Mouse (Mus musculus): Measurements from ENCODE around the gene Olfr1208. TPM values are rescaled to one million over a fixed set of nuclear protein-coding genes. Genes with fewer than 3 reads are reported as not detected.

Gene Olfr1208
- polyA plus RNA-seq (2014; fragmentation: Illumina TruSeq; extraction: RNeasy Lipid Tissue Mini Kit (QIAGEN cat#74804); ENCODE audit: low read depth, low replicate concordance), result not detected

GRCm38 (mm10) chr2:88902211-88902610 lies at the start of gene Olfr1208:
TSS of gene Olfr1208 (minus strand) at chr2:88902311.

DNA sequence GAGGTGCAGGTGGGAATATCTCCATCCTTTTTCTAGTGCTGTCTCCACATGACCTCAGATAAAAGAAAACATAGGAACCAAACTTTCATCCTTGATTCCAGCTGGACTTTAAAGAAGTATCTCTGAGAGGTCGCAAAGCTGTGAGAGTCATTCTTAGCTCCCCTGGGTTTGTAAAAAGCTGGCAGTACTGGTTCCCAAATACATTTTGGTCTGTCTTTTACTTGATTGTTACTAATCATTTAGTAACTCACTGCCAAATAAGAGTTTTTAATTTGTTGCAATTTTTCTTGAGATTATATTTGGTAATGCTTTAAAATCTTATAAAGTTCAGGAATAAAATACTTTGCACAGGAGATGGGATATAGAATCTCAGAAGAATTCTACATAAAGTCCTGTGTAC lies 35.9 kb upstream of the Olfr1208 start, which contains the start of gene Olfr1211:
TSS of gene Olfr1211 (minus strand) at position 101 of the 400 bp plus-strand sequence.

DNA sequence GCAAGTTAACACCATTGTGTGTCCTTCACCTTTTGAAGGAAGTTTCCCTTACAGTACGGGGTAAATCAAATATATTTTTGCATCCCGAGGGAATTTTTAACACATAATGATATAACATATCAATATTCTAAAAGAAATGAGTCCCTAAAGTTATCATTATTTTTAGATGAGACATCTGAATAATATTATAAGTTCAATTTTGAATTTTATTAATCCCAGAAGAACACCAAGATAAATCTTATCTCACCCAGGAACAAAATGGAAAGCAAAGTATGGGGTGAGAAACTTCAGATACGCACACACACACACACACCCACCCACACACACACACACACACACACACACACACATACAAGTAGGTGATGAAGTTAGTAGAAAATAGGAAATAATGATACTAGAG lies 12.9 kb upstream of the Olfr1208 start, which contains the start of gene Olfr1209:
TSS of gene Olfr1209 (minus strand) at position 101 of the 400 bp plus-strand sequence.

DNA sequence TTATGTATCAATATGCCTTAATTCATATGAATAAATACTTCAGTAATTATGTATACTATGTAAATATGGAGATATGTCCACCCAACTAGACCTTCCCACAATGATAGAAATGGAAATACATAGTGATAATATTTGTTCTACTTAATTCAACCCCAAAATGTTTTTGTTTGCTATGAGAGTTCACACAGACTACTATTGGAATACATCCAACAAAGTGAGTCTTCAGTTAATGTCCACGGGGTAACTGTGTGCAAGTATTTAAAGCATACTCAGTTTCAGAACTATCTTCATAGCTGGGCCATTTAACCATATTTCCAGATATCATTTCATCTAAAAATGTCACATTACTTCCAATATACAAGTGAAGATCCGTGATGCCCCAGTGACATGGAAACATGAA lies 39.2 kb downstream of the Olfr1208 start, which contains the start of gene Olfr1206:
TSS of gene Olfr1206 (plus strand) at position 301 of the 400 bp plus-strand sequence.

DNA sequence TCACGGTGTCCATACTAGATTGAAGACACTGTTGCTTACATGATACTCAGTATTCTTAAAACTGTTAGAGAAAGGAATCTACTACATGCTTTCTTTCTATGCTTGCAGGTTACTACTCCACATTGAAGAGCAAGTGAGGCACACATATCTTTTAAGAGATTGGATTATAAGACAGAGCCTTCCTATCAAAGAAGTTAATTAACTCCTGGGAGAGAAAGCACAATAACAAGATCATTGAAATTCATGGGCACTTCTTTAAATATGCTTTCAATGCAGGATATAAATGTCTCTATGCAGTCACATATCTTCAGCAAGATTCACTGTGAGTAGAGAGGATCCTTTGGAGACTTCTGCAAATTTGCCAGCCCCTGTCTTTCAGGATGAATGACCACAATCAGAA lies 53.1 kb downstream of the Olfr1208 start, which contains the start of gene Olfr1204:
TSS of gene Olfr1204 (plus strand) at position 301 of the 400 bp plus-strand sequence.

Other genes starting within 250 kb of the Olfr1208 start
- gene Olfr1193, start 226.7 kb downstream of the Olfr1208 start, polyA plus RNA-seq (2014; fragmentation: Illumina TruSeq; extraction: RNeasy Lipid Tissue Mini Kit (QIAGEN cat#74804); ENCODE audit: low read depth, low replicate concordance), result 0.24 TPM
- not detected for gene Olfr1195, start 213.1 kb downstream of the Olfr1208 start, polyA plus RNA-seq (2014; fragmentation: Illumina TruSeq; extraction: RNeasy Lipid Tissue Mini Kit (QIAGEN cat#74804); ENCODE audit: low read depth, low replicate concordance)
- not detected for gene Olfr1196, start 197.7 kb downstream of the Olfr1208 start, polyA plus RNA-seq (2014; fragmentation: Illumina TruSeq; extraction: RNeasy Lipid Tissue Mini Kit (QIAGEN cat#74804); ENCODE audit: low read depth, low replicate concordance)
- gene Olfr1197, start 169.9 kb downstream of the Olfr1208 start, polyA plus RNA-seq (2014; fragmentation: Illumina TruSeq; extraction: RNeasy Lipid Tissue Mini Kit (QIAGEN cat#74804); ENCODE audit: low read depth, low replicate concordance), result not detected
- not detected for gene Olfr1198, start 150.9 kb downstream of the Olfr1208 start, polyA plus RNA-seq (2014; fragmentation: Illumina TruSeq; extraction: RNeasy Lipid Tissue Mini Kit (QIAGEN cat#74804); ENCODE audit: low read depth, low replicate concordance)
- gene Olfr1199, start 141.8 kb downstream of the Olfr1208 start, polyA plus RNA-seq (2014; fragmentation: Illumina TruSeq; extraction: RNeasy Lipid Tissue Mini Kit (QIAGEN cat#74804); ENCODE audit: low read depth, low replicate concordance), result not detected
- not detected for gene Olfr1200, start 131.8 kb downstream of the Olfr1208 start, polyA plus RNA-seq (2014; fragmentation: Illumina TruSeq; extraction: RNeasy Lipid Tissue Mini Kit (QIAGEN cat#74804); ENCODE audit: low read depth, low replicate concordance)
- not detected for gene Olfr1201, start 109.3 kb downstream of the Olfr1208 start, polyA plus RNA-seq (2014; fragmentation: Illumina TruSeq; extraction: RNeasy Lipid Tissue Mini Kit (QIAGEN cat#74804); ENCODE audit: low read depth, low replicate concordance)
- not detected for gene Olfr1202, start 87.8 kb downstream of the Olfr1208 start, polyA plus RNA-seq (2014; fragmentation: Illumina TruSeq; extraction: RNeasy Lipid Tissue Mini Kit (QIAGEN cat#74804); ENCODE audit: low read depth, low replicate concordance)
- gene Olfr1205, start 72.6 kb downstream of the Olfr1208 start, polyA plus RNA-seq (2014; fragmentation: Illumina TruSeq; extraction: RNeasy Lipid Tissue Mini Kit (QIAGEN cat#74804); ENCODE audit: low read depth, low replicate concordance), result not detected
- not detected for gene Olfr1204, start 53.0 kb downstream of the Olfr1208 start, polyA plus RNA-seq (2014; fragmentation: Illumina TruSeq; extraction: RNeasy Lipid Tissue Mini Kit (QIAGEN cat#74804); ENCODE audit: low read depth, low replicate concordance)
- gene Olfr1206, start 39.1 kb downstream of the Olfr1208 start, polyA plus RNA-seq (2014; fragmentation: Illumina TruSeq; extraction: RNeasy Lipid Tissue Mini Kit (QIAGEN cat#74804); ENCODE audit: low read depth, low replicate concordance), result not detected
- gene Olfr1209, start 12.8 kb upstream of the Olfr1208 start, polyA plus RNA-seq (2014; fragmentation: Illumina TruSeq; extraction: RNeasy Lipid Tissue Mini Kit (QIAGEN cat#74804); ENCODE audit: low read depth, low replicate concordance), result not detected
- not detected for gene Olfr1211, start 35.8 kb upstream of the Olfr1208 start, polyA plus RNA-seq (2014; fragmentation: Illumina TruSeq; extraction: RNeasy Lipid Tissue Mini Kit (QIAGEN cat#74804); ENCODE audit: low read depth, low replicate concordance)
- gene Olfr1212, start 51.7 kb upstream of the Olfr1208 start, polyA plus RNA-seq (2014; fragmentation: Illumina TruSeq; extraction: RNeasy Lipid Tissue Mini Kit (QIAGEN cat#74804); ENCODE audit: low read depth, low replicate concordance), result not detected
- not detected for gene Gm13762, start 78.0 kb upstream of the Olfr1208 start, polyA plus RNA-seq (2014; fragmentation: Illumina TruSeq; extraction: RNeasy Lipid Tissue Mini Kit (QIAGEN cat#74804); ENCODE audit: low read depth, low replicate concordance)
- gene Olfr1214, start 90.3 kb upstream of the Olfr1208 start, polyA plus RNA-seq (2014; fragmentation: Illumina TruSeq; extraction: RNeasy Lipid Tissue Mini Kit (QIAGEN cat#74804); ENCODE audit: low read depth, low replicate concordance), result not detected
- not detected for gene Olfr1215, start 104.7 kb upstream of the Olfr1208 start, polyA plus RNA-seq (2014; fragmentation: Illumina TruSeq; extraction: RNeasy Lipid Tissue Mini Kit (QIAGEN cat#74804); ENCODE audit: low read depth, low replicate concordance)
- gene Olfr1216, start 116.0 kb upstream of the Olfr1208 start, polyA plus RNA-seq (2014; fragmentation: Illumina TruSeq; extraction: RNeasy Lipid Tissue Mini Kit (QIAGEN cat#74804); ENCODE audit: low read depth, low replicate concordance), result not detected
- not detected for gene Olfr1217, start 129.8 kb upstream of the Olfr1208 start, polyA plus RNA-seq (2014; fragmentation: Illumina TruSeq; extraction: RNeasy Lipid Tissue Mini Kit (QIAGEN cat#74804); ENCODE audit: low read depth, low replicate concordance)
- gene Olfr1218, start 158.9 kb upstream of the Olfr1208 start, polyA plus RNA-seq (2014; fragmentation: Illumina TruSeq; extraction: RNeasy Lipid Tissue Mini Kit (QIAGEN cat#74804); ENCODE audit: low read depth, low replicate concordance), result not detected
- 0.07 TPM for gene Olfr1219, start 181.2 kb upstream of the Olfr1208 start, polyA plus RNA-seq (2014; fragmentation: Illumina TruSeq; extraction: RNeasy Lipid Tissue Mini Kit (QIAGEN cat#74804); ENCODE audit: low read depth, low replicate concordance)
- 0.07 TPM for gene Olfr1220, start 204.5 kb upstream of the Olfr1208 start, polyA plus RNA-seq (2014; fragmentation: Illumina TruSeq; extraction: RNeasy Lipid Tissue Mini Kit (QIAGEN cat#74804); ENCODE audit: low read depth, low replicate concordance)
- not detected for gene Olfr1221, start 215.0 kb upstream of the Olfr1208 start, polyA plus RNA-seq (2014; fragmentation: Illumina TruSeq; extraction: RNeasy Lipid Tissue Mini Kit (QIAGEN cat#74804); ENCODE audit: low read depth, low replicate concordance)
- not detected for gene Olfr1222, start 230.7 kb upstream of the Olfr1208 start, polyA plus RNA-seq (2014; fragmentation: Illumina TruSeq; extraction: RNeasy Lipid Tissue Mini Kit (QIAGEN cat#74804); ENCODE audit: low read depth, low replicate concordance)
- gene Olfr1223, start 249.2 kb upstream of the Olfr1208 start, polyA plus RNA-seq (2014; fragmentation: Illumina TruSeq; extraction: RNeasy Lipid Tissue Mini Kit (QIAGEN cat#74804); ENCODE audit: low read depth, low replicate concordance), result not detected